Mouse (Mus musculus) heart, postnatal 4 days (tissue): ENCODE measurements at regions not wholly inside any gene's neighbourhood (a gene's known extent, or its start where the extent isn't known, plus 50 kb on each side); places are given as distances from the start of the nearest gene placed in this dataset.
A peak's percentile ranks its signal among the peaks of the same experiment; 100 is the strongest.

Experiments used
- DNase-seq: peaks from one replicate; pipeline ENCODE4 v3.0.0; 2021
- microRNA-seq, 2 experiments: library from miRNA; unstranded; fragments of <30 nt; microRNA quantifications; one replicate each; pipeline ENCODE4 v1.2.0; 2021 to 2022

- peak; percentile 77 for DNase-seq
Measured at GRCm38 (mm10) chr1:193449394-193450103, 79.5 kb upstream of the Camk1g start.

- DNase-seq, result no peak
Measured at GRCm38 (mm10) chr1:193448793-193449393, 78.8 kb upstream of the Camk1g start.

- DNase-seq, result no peak
Measured at GRCm38 (mm10) chr1:193447647-193448046, 77.5 kb upstream of the Camk1g start.

GRCm38 (mm10) chr1:193443964-193444676 lies 74.0 kb upstream of the Camk1g start:
- DNase-seq, result no peak

- no peak for DNase-seq
Measured at GRCm38 (mm10) chr1:193440512-193440911, 70.4 kb upstream of the Camk1g start.

GRCm38 (mm10) chr1:193434281-193434680 lies 64.2 kb upstream of the Camk1g start:
- no peak for DNase-seq

GRCm38 (mm10) chr1:193433493-193434021 lies 63.5 kb upstream of the Camk1g start:
- no peak for DNase-seq

GRCm38 (mm10) chr1:193430231-193430630 lies 60.1 kb upstream of the Camk1g start:
- no peak for DNase-seq

GRCm38 (mm10) chr1:193423653-193424075 lies 53.6 kb upstream of the Camk1g start:
- no peak for DNase-seq

- no peak for DNase-seq
Measured at GRCm38 (mm10) chr1:193422886-193423285, 52.8 kb upstream of the Camk1g start.

- no peak for DNase-seq
Measured at GRCm38 (mm10) chr1:193421820-193422219, 51.7 kb upstream of the Camk1g start.

- DNase-seq, result no peak
Measured at GRCm38 (mm10) chr1:193421414-193421813, 51.3 kb upstream of the Camk1g start.

Small RNA genes lying in the stretch of these regions (microRNA-seq; reads per million reads assigned to microRNA genes)
- 2.0 to 7.9 reads per million in 2 experiments for gene Mir205
